Mouse (Mus musculus) forebrain, postnatal 0 days (tissue): ENCODE measurements around the gene Dera. TPM values are rescaled to one million over a fixed set of nuclear protein-coding genes. Genes with fewer than 3 reads are reported as not detected.
A peak's percentile ranks its signal among the peaks of the same experiment; 100 is the strongest.

Source experiments
- ATAC-seq: fragments of 200-750 bp; cut with Nextera tagmentation; 2 replicates; pipeline ENCODE4 v1.8.0; 2017; ENCODE audit warnings: mild to moderate bottlenecking, moderate library complexity
- DNase-seq: peaks from one replicate; pipeline ENCODE4 v3.0.0-alpha.2; 2015
- H3K27ac ChIP-seq: fragments of 300-500 bp; sonication (generic); 2 replicates; pipeline ENCODE4 v1.5.1; 2014; ENCODE audit warnings: low read depth, mild to moderate bottlenecking, antibody characterized with exemption, low read length, moderate library complexity, mixed read lengths
- H3K27me3 ChIP-seq: fragments of 300-500 bp; sonication (generic); 2 replicates; pipeline ENCODE4 v1.6.1; 2014; ENCODE audit warnings: mild to moderate bottlenecking, low read length, mixed read lengths; ENCODE audit not compliant: insufficient read depth
- H3K36me3 ChIP-seq: fragments of 300-500 bp; sonication (generic); 2 replicates; pipeline ENCODE4 v1.6.1; 2014; ENCODE audit warnings: mild to moderate bottlenecking, moderate library complexity; ENCODE audit not compliant: insufficient read depth
- H3K4me1 ChIP-seq: fragments of 300-500 bp; sonication (generic); 2 replicates; pipeline ENCODE4 v1.6.1; 2014; ENCODE audit warnings: antibody characterized with exemption; ENCODE audit not compliant: insufficient read depth
- H3K4me2 ChIP-seq: fragments of 300-500 bp; sonication (generic); 2 replicates; pipeline ENCODE4 v1.6.1; 2014; ENCODE audit warnings: low read depth, mild to moderate bottlenecking, moderate library complexity
- H3K4me3 ChIP-seq: fragments of 300-500 bp; sonication (generic); 2 replicates; pipeline ENCODE4 v1.5.1; 2014; ENCODE audit warnings: low read depth, low read length, mixed read lengths
- H3K9ac ChIP-seq: fragments of 300-500 bp; sonication (generic); 2 replicates; pipeline ENCODE4 v1.6.1; 2014; ENCODE audit warnings: mild to moderate bottlenecking
- H3K9me3 ChIP-seq: fragments of 300-500 bp; sonication (generic); 2 replicates; pipeline ENCODE4 v1.6.1; 2016; ENCODE audit warnings: low read length
- CTCF ChIP-seq: sonication (generic); IDR thresholded peaks from 2 replicates; pipeline ENCODE4 v1.5.1; 2016; ENCODE audit warnings: antibody characterized with exemption, control low read depth, low read depth
- WGBS: fragments of 180-500 bp; shearing (Covaris S2); extraction: QIAGEN DNeasy Blood & Tissue Kit; methylation state at CpG from one replicate; pipeline ENCODE4 v1.1.7; 2014; 5-methylcytosine and 5-hydroxymethylcytosine counted together
- polyA plus RNA-seq: library from polyadenylated mRNA; unstranded; fragments of >200 nt; fragmentation: Nextera tagmentation; extraction: Ambion mirVana; gene quantifications from 2 replicates; pipeline ENCODE4 v1.2.1, GENCODE M21; 2015
- total RNA-seq: library from RNA; depleted of rRNA; stranded (reverse); fragments of >200 nt; gene quantifications from 2 replicates; pipeline ENCODE4 v1.2.3, GENCODE M21; 2014

Gene Dera
- total and polyA plus RNA-seq, 2 experiments from 2014 or later: 5.0 to 11.0 TPM

DNA sequence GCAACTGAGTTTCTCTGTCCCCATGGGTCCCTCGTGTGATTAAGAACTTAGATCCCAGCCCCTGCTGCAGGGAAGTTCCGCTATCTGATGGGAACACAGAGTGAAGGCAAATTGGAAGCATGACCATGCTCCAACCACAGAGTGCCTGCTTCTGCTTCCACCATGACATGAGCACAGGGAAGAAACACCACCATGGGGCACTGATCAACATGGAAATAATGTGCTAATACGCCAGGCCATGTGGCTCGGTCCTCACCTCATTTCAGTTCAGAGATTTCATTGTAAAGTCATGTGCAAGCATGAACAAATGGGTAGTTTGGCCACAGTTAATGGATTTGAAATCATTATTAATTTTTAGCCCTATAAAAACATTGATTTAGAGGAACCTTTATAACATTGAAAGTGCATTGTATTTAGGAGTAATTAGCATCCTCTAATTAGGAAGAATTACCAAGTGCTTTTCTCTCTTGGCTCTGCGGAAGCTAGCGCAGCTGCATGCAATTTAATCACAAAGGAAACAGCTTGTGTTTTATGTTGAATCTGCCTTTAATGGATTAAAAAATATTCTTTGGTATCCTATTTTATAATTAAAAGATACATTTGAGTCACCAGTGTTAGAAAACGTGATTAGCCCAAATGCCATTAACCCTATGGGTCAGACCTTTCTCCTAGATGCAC lies 115.7 kb downstream of the Dera start:
- no peaks in the 10 kb centered on the region for H3K27me3 ChIP-seq
- H3K4me3 ChIP-seq: no peak overlapping the region
- H3K9me3 ChIP-seq: no peaks in the 10 kb centered on the region
- H3K36me3 ChIP-seq: no peaks in the 10 kb centered on the region
- H3K4me2 ChIP-seq: 0 out of 2 replicates have a peak overlapping the region, but pooled peaks have one; percentile 10
- 38% methylated on average over 7 of the region's 7 CpGs for WGBS
- DNase-seq: peak; percentile 64
- no peaks in the 10 kb centered on the region for H3K4me1 ChIP-seq
- no peak for TF ChIP-seq CTCF
- ATAC-seq: peak; percentile 73
- no peak overlapping the region for H3K9ac ChIP-seq
- H3K27ac ChIP-seq: peak overlapping the region; percentile 72

- no peak overlapping the region for H3K4me3 ChIP-seq
- 0 out of 2 replicates have a peak overlapping the region, but pooled peaks have one; percentile 10 for H3K4me2 ChIP-seq
- ATAC-seq: peak; percentile 84
- no peaks in the 10 kb centered on the region for H3K36me3 ChIP-seq
- no peak overlapping the region for H3K9ac ChIP-seq
- H3K9me3 ChIP-seq: no peaks in the 10 kb centered on the region
- no peaks in the 10 kb centered on the region for H3K4me1 ChIP-seq
- TF ChIP-seq CTCF: 0 out of 2 replicates have a peak, but pooled peaks have one; percentile 37
- WGBS: 42% methylated on average over 6 of the region's 6 CpGs
- DNase-seq: peak; percentile 73
- no peaks in the 10 kb centered on the region for H3K27me3 ChIP-seq
- peak overlapping the region; percentile 72; the same call in 1 of the 2 replicates for H3K27ac ChIP-seq
These were observed 116.3 kb downstream of the Dera start for GRCm38 (mm10) chr6:137870667-137871066.

GRCm38 (mm10) chr6:137872055-137872735 lies 117.8 kb downstream of the Dera start:
- ATAC-seq: no peak
- H3K9ac ChIP-seq: no peak overlapping the region
- H3K27ac ChIP-seq: no peak overlapping the region
- peak; percentile 71 for TF ChIP-seq CTCF
- 29% methylated on average over 17 of the region's 17 CpGs for WGBS
- no peaks in the 10 kb centered on the region for H3K36me3 ChIP-seq
- no peak overlapping the region for H3K4me3 ChIP-seq
- peak overlapping the region; percentile 34 for H3K4me2 ChIP-seq
- no peaks in the 10 kb centered on the region for H3K27me3 ChIP-seq
- DNase-seq: peak; percentile 79
- no peaks in the 10 kb centered on the region for H3K9me3 ChIP-seq
- no peaks in the 10 kb centered on the region for H3K4me1 ChIP-seq

GRCm38 (mm10) chr6:137874471-137875244 lies 120.3 kb downstream of the Dera start:
- Histone ChIP-seq H3K4me2 (no peak overlapping the region), H3K27me3 (no peaks in the 10 kb centered on the region), H3K9ac (no peak overlapping the region), H3K9me3 (no peaks in the 10 kb centered on the region), H3K27ac (no peak overlapping the region), H3K4me3 (no peak overlapping the region), H3K36me3 (no peaks in the 10 kb centered on the region), H3K4me1 (no peaks in the 10 kb centered on the region)
- WGBS: 84% methylated on average over 8 of the region's 8 CpGs
- DNase-seq (no peak), ATAC-seq (no peak)
- no peak for TF ChIP-seq CTCF

GRCm38 (mm10) chr6:137885644-137886043 lies 131.3 kb downstream of the Dera start:
- Histone ChIP-seq H3K4me3 (no peak overlapping the region), H3K9ac (no peak overlapping the region), H3K27ac (no peak overlapping the region), H3K4me1 (no peaks in the 10 kb centered on the region), H3K36me3 (no peaks in the 10 kb centered on the region), H3K4me2 (no peak overlapping the region), H3K9me3 (no peaks in the 10 kb centered on the region), H3K27me3 (no peaks in the 10 kb centered on the region)
- TF ChIP-seq CTCF: no peak
- ATAC-seq (no peak), DNase-seq (no peak)
- WGBS: 87% methylated on average over 6 of the region's 6 CpGs

DNA sequence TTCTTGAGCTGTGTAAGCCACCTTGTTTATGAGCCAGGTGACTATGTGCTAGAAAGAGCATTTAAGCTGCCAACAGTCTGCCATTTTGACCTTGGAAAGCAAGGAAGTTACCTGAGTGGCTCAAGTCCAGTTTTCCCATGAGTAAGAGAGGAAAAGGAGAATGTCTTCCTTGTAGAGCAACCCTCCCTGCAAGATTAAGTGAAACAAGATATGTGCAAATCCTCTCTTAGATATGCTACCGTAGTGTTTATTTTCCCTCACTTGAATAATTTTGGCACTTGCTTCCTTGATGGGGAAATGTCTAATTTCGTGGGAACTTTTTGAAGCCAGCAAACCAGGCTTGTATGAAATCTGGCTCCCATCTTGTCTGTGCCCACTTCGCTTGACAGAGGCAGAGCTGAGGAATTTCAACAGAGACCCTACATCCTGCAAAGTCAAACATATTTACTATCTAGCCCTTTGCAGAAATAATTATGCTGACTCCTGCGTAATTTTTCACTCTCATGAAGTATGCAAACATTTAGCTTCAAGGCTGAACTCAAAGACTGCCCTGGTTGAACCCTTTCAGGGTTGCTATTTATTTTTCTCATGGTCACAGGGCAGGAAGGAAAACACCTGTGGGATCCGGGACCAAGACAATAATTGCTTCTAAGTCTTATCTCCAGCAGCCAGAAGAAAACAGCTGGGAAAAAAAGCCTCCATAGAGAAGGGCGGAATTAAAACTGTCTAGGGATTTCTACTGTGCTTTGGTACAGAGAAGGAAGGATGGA lies 132.0 kb downstream of the Dera start:
- no peaks in the 10 kb centered on the region for H3K9me3 ChIP-seq
- no peak overlapping the region for H3K4me2 ChIP-seq
- no peaks in the 10 kb centered on the region for H3K4me1 ChIP-seq
- H3K27ac ChIP-seq: no peak overlapping the region
- TF ChIP-seq CTCF: no peak
- no peaks in the 10 kb centered on the region for H3K36me3 ChIP-seq
- H3K27me3 ChIP-seq: no peaks in the 10 kb centered on the region
- WGBS: 81% methylated on average over 6 of the region's 6 CpGs
- H3K9ac ChIP-seq: no peak overlapping the region
- no peak overlapping the region for H3K4me3 ChIP-seq
- ATAC-seq: no peak
- DNase-seq: no peak
